Mouse (Mus musculus) G1E (cell line): ENCODE data around the gene Psmd5.

ENCODE experiments used
- CTCF ChIP-seq: IDR thresholded peaks from 2 replicates; pipeline ENCODE4 v1.5.1; 2012; ENCODE audit warnings: low read depth, low read length, inconsistent platforms, mixed read lengths
- GATA1 ChIP-seq: IDR thresholded peaks from 2 replicates; pipeline ENCODE4 v1.6.1; 2012; ENCODE audit warnings: borderline replicate concordance, low read length, inconsistent platforms, mixed read lengths
- GATA2 ChIP-seq: IDR thresholded peaks from 2 replicates; pipeline ENCODE4 v1.6.1; 2012; ENCODE audit warnings: low read depth, low read length, inconsistent platforms, borderline replicate concordance
- TAL1 ChIP-seq: conservative IDR thresholded peaks from 2 replicates; pipeline ENCODE4 v1.6.1; 2012; ENCODE audit warnings: low read depth, low read length, inconsistent platforms, mixed read lengths

DNA sequence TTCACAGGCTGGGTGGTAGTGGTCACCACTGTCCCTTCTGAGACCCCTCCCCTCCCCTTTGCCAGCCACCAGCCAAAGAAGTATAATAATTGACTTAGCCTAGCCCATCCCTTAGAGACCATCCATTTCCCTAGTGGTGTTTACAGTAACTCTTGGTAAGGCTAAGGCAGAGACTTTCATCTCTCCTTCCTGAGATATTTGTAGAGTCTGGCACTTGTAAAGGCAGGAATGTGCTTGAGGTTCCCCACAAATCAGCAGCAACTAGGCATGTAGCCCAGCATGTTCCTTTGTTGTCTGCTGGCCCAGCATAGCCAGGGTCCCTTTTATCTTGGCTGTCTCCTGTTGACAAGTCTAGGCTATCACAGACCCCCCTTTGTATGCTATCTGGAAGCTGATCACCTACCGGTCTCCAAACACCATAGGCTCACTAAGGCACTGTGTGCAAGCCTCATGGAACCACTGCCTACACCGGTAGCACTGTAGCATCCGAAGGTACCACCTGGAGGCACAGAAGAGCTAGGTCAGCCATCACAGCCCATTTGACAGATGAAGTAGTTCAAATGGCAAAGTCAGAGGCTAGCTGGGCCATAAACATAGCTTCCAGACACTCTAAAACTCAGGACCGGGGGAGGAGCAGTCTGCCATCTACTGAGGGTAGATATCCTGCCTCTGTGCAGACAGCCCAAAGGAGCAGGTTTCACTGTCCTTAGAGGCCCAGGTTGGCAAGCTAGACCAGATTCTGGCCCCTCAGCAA lies 29.1 kb upstream of the Psmd5 start:
- TF ChIP-seq CTCF (no peak), TAL1 (no peak), GATA1 (no peak), GATA2 (no peak)
